Mouse (Mus musculus) forebrain, embryonic 16.5 days (tissue): ENCODE data around the gene Ano6. TPM values are rescaled to one million over a fixed set of nuclear protein-coding genes. Genes with fewer than 3 reads are reported as not detected.

ENCODE experiments used
- ATAC-seq: fragments of 200-750 bp; cut with Nextera tagmentation; 2 replicates; pipeline ENCODE4 v1.8.0; 2017; ENCODE audit warnings: mild to moderate bottlenecking, moderate library complexity
- H3K27ac ChIP-seq: fragments of 300-500 bp; sonication (generic); 2 replicates; pipeline ENCODE4 v1.5.1; 2014; ENCODE audit warnings: low read length, control low read depth
- H3K27me3 ChIP-seq: fragments of 300-500 bp; sonication (generic); replicated peaks from 2 replicates; pipeline ENCODE4 v1.6.1; 2014; ENCODE audit warnings: low read length; ENCODE audit not compliant: control insufficient read depth, insufficient read depth
- H3K36me3 ChIP-seq: fragments of 300-500 bp; sonication (generic); 2 replicates; pipeline ENCODE4 v1.6.1; 2014; ENCODE audit not compliant: control insufficient read depth, insufficient read depth
- H3K4me1 ChIP-seq: fragments of 300-500 bp; sonication (generic); replicated peaks from 2 replicates; pipeline ENCODE4 v1.6.1; 2014; ENCODE audit warnings: low read length; ENCODE audit not compliant: control insufficient read depth, insufficient read depth
- H3K4me2 ChIP-seq: fragments of 300-500 bp; sonication (generic); 2 replicates; pipeline ENCODE4 v1.6.1; 2014; ENCODE audit warnings: mild to moderate bottlenecking, low read length, control low read depth
- H3K4me3 ChIP-seq: fragments of 300-500 bp; sonication (generic); replicated peaks from 2 replicates; pipeline ENCODE4 v1.5.1; 2014; ENCODE audit warnings: mild to moderate bottlenecking, low read length, control low read depth
- H3K9ac ChIP-seq: fragments of 300-500 bp; sonication (generic); replicated peaks from 2 replicates; pipeline ENCODE4 v1.6.1; 2014; ENCODE audit warnings: low read depth, low read length, control low read depth
- H3K9me3 ChIP-seq: fragments of 300-500 bp; sonication (generic); 2 replicates; pipeline ENCODE4 v1.6.1; 2016; ENCODE audit warnings: low read length; ENCODE audit not compliant: control insufficient read depth
- WGBS: fragments of 180-500 bp; shearing (Covaris S2); extraction: QIAGEN DNeasy Blood & Tissue Kit; methylation state at CpG from one replicate; pipeline ENCODE4 v1.1.7; 2014; 5-methylcytosine and 5-hydroxymethylcytosine counted together
- polyA plus RNA-seq: library from polyadenylated mRNA; unstranded; fragments of >200 nt; fragmentation: Nextera tagmentation; extraction: Ambion mirVana; gene quantifications from 2 replicates; pipeline ENCODE4 v1.2.1, GENCODE M21; 2015

The Ano6 gene
- polyA plus RNA-seq, 1 experiment from 2014 or later = 24.6 TPM

- Histone ChIP-seq H3K4me1 (peaks cover 7% of the 10 kb centered on the region; the same call in 1 of the 2 replicates), H3K27me3 (no peaks in the 10 kb centered on the region), H3K9me3 (no peaks in the 10 kb centered on the region), H3K4me3 (no peak overlapping the region), H3K9ac (no peak overlapping the region), H3K4me2 (no peak overlapping the region), H3K36me3 (no peaks in the 10 kb centered on the region), H3K27ac (no peak overlapping the region)
- no peak for ATAC-seq
- 79% methylated on average over 11 of the region's 11 CpGs for WGBS
Measured at GRCm38 (mm10) chr15:95838171-95839020, 47.8 kb downstream of the Ano6 start.

GRCm38 (mm10) chr15:95839789-95840188 lies 49.1 kb downstream of the Ano6 start:
- WGBS = 85% methylated on average over 3 of the region's 3 CpGs

GRCm38 (mm10) chr15:95843183-95843949 lies 52.7 kb downstream of the Ano6 start:
- no peak for ATAC-seq
- Histone ChIP-seq H3K9me3 (no peaks in the 10 kb centered on the region), H3K9ac (no peak overlapping the region), H3K4me2 (no peak overlapping the region), H3K27me3 (no peaks in the 10 kb centered on the region), H3K4me3 (no peak overlapping the region), H3K27ac (no peak overlapping the region), H3K4me1 (no peaks in the 10 kb centered on the region), H3K36me3 (no peaks in the 10 kb centered on the region)
- 89% methylated on average over 18 of the region's 18 CpGs for WGBS

More at GRCm38 (mm10) chr15:95839789-95840188, 49.1 kb downstream of the Ano6 start:
- Histone ChIP-seq H3K4me2 (no peak overlapping the region), H3K27me3 (no peaks in the 10 kb centered on the region), H3K9me3 (no peaks in the 10 kb centered on the region), H3K27ac (no peak overlapping the region), H3K4me1 (peaks cover 7% of the 10 kb centered on the region; the same call in 1 of the 2 replicates), H3K4me3 (no peak overlapping the region), H3K36me3 (no peaks in the 10 kb centered on the region), H3K9ac (no peak overlapping the region)
- ATAC-seq = no peak

GRCm38 (mm10) chr15:95844412-95844811 lies 53.8 kb downstream of the Ano6 start:
- WGBS = 67% methylated on average over 2 of the region's 2 CpGs
- H3K36me3 ChIP-seq = no peaks in the 10 kb centered on the region
- no peak overlapping the region for H3K4me3 ChIP-seq
- no peaks in the 10 kb centered on the region for H3K9me3 ChIP-seq
- H3K27ac ChIP-seq = no peak overlapping the region
- no peaks in the 10 kb centered on the region for H3K4me1 ChIP-seq
- H3K4me2 ChIP-seq = no peak overlapping the region
- ATAC-seq = no peak
- H3K9ac ChIP-seq = no peak overlapping the region
- H3K27me3 ChIP-seq = no peaks in the 10 kb centered on the region

- no peak overlapping the region for H3K4me3 ChIP-seq
- ATAC-seq = no peak
- H3K4me1 ChIP-seq = no peaks in the 10 kb centered on the region
- H3K9me3 ChIP-seq = no peaks in the 10 kb centered on the region
- no peaks in the 10 kb centered on the region for H3K27me3 ChIP-seq
- H3K9ac ChIP-seq = no peak overlapping the region
- no peak overlapping the region for H3K4me2 ChIP-seq
- 78% methylated on average over 5 of the region's 5 CpGs for WGBS
- no peaks in the 10 kb centered on the region for H3K36me3 ChIP-seq
- no peak overlapping the region for H3K27ac ChIP-seq
Measured at GRCm38 (mm10) chr15:95846102-95846501, 55.5 kb downstream of the Ano6 start.

- Histone ChIP-seq H3K4me2 (no peak overlapping the region), H3K4me3 (no peak overlapping the region), H3K9me3 (no peaks in the 10 kb centered on the region), H3K27me3 (no peaks in the 10 kb centered on the region), H3K36me3 (no peaks in the 10 kb centered on the region), H3K27ac (no peak overlapping the region), H3K4me1 (no peaks in the 10 kb centered on the region), H3K9ac (no peak overlapping the region)
- 56% methylated on average over 6 of the region's 6 CpGs for WGBS
- ATAC-seq = no peak
Measured at GRCm38 (mm10) chr15:95848493-95849064, 57.9 kb downstream of the Ano6 start.

- Histone ChIP-seq H3K9me3 (no peaks in the 10 kb centered on the region), H3K27me3 (no peaks in the 10 kb centered on the region), H3K4me2 (no peak overlapping the region), H3K27ac (no peak overlapping the region), H3K4me1 (no peaks in the 10 kb centered on the region), H3K36me3 (no peaks in the 10 kb centered on the region), H3K9ac (no peak overlapping the region), H3K4me3 (no peak overlapping the region)
- no peak for ATAC-seq
- WGBS = 74% methylated on average over 18 of the region's 18 CpGs
Measured at GRCm38 (mm10) chr15:95849513-95850411, 59.1 kb downstream of the Ano6 start.

- no peaks in the 10 kb centered on the region for H3K36me3 ChIP-seq
- no peak for ATAC-seq
- no peaks in the 10 kb centered on the region for H3K27me3 ChIP-seq
- no peaks in the 10 kb centered on the region for H3K9me3 ChIP-seq
- no peak overlapping the region for H3K9ac ChIP-seq
- H3K4me2 ChIP-seq = no peak overlapping the region
- no peaks in the 10 kb centered on the region for H3K4me1 ChIP-seq
- H3K27ac ChIP-seq = no peak overlapping the region
- WGBS = 89% methylated on average over 5 of the region's 5 CpGs
- no peak overlapping the region for H3K4me3 ChIP-seq
Measured at GRCm38 (mm10) chr15:95850546-95850945, 59.9 kb downstream of the Ano6 start.
